Mouse (Mus musculus): ENCODE results near the gene Dtx3.
"Not testable (repeated sequence)": the region's sequence is repeated elsewhere in the genome, so short reads cannot be mapped to it uniquely, and the experiment has no call there.

Dtx3 gene

DNA sequence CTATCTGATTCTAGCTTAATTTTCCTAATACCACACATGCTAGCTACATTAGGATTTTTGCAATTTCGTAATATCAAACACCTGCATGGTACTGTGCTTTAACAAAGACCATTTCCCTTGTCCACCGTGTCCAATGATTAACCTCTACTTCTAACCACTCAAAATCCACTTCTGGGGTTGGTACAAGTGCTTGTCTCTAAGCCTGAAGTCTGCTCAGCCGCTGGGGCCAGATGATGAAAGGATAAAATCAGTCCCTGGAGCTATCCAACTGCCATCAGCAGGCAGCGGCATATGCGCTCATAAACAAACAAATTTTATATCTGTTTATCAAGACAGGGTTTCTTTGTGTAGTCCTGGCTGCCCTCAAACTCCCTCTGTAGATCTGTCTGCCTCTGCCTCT lies 9.1 kb upstream of the Dtx3 start:
- DNase-seq (ENCODE audit: low spot score in 2 of 2) = no peak

DNA sequence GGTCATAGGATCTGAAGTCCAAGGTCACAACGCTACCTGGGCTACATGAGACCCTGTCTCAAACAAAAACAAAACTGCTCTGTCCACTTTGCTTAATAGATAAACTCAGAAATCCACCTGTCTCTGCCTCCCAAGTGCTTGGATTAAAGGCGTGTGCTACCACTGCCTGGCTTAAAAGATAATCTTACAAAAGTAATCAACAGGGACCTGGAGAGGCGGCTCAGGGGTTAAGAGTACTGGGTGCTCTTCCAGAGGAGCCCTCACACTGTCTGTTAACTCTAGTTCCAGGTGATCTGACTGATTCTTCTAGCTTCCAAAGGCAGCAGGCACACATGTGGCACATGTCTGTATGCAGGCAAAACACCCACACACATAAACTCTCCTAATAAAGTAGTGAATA lies 7.6 kb upstream of the Dtx3 start:
- DNase-seq (ENCODE audit: low spot score in 2 of 2) = no peak

GRCm38 (mm10) chr10:127200279-127200678 lies 4.8 kb upstream of the Dtx3 start:
- no peak for DNase-seq (ENCODE audit: low spot score in 2 of 2)

- DNase-seq (ENCODE audit: low spot score in 2 of 2) = no peak
Measured at GRCm38 (mm10) chr10:127199474-127199873, 3.9 kb upstream of the Dtx3 start.

GRCm38 (mm10) chr10:127199068-127199467 lies 3.5 kb upstream of the Dtx3 start:
- no peak for DNase-seq (ENCODE audit: low spot score in 2 of 2)

DNA sequence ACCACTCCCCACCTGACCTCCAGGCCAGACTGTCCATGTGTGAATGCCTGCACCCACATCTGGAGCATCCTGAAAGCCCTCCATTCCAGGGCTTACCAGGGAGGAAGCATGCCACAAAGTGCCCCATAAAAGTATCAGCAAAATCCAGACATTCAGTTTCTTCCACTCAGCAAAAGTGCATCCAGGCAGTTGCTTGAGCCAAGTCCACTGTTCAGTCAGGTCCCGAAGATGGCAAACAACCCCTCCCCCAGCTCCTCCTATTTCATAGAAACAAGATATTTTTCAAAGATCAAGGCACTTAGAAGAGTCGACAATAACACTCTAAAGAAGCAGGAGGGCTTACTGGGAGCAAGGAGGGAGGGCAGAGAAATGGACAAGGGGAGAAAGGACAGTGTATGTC lies 3.0 kb upstream of the Dtx3 start:
- no peak for DNase-seq (ENCODE audit: low spot score in 2 of 2)

DNA sequence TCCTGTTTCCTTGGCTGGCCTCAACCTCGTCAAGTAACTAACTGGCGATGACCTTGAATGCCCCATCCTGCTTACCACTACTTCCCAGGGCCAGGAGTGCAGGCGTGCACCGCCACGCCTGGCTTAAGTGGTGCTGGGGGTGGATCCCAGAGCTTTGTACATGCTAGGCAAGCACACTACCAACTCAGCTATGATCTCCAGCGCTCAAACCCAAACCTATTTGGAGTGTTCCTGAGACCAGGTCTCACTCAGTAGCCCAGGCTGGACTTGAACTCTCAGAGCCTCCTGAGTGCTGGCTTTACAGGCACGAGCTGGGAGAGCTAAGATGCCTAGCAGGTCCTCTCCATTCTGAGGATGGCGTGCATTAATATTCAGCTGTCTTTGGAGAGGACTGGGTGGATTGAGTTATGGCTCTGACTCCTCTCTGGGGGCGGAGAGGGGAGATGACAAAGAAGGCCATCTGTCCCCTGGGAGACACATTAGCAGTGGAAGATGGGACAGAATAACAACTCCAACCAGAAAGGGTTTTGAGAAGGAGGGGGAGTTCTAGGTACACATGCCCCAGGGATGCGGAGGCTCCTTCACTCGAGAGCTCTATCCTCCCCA lies 2.1 kb upstream of the Dtx3 start:
- no peak for DNase-seq (ENCODE audit: low spot score in 2 of 2)

GRCm38 (mm10) chr10:127197104-127197503 lies 1.6 kb upstream of the Dtx3 start:
- no peak for DNase-seq (ENCODE audit: low spot score in 2 of 2)

DNA sequence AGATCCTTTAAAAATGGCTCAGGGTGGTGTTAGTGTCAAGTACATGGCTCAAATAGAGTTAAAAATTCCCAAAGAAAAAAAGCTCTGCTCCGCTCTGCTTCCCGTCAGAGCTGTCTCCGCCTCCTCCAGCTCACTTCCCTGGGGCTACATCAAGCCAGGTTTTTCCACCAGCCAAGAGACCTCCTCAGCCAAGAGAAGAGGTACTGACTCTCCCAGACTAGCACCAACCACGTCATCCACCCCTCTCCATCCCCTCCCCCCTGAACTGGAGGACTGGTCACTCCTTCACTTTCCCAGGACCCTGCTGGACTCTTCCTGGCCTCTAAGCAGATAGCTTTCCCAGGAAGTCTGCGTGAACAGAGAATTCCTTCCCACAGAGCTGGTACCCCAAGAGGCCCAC lies 864 bp upstream of the Dtx3 start:
- DNase-seq (ENCODE audit: low spot score in 2 of 2) = no peak

DNA sequence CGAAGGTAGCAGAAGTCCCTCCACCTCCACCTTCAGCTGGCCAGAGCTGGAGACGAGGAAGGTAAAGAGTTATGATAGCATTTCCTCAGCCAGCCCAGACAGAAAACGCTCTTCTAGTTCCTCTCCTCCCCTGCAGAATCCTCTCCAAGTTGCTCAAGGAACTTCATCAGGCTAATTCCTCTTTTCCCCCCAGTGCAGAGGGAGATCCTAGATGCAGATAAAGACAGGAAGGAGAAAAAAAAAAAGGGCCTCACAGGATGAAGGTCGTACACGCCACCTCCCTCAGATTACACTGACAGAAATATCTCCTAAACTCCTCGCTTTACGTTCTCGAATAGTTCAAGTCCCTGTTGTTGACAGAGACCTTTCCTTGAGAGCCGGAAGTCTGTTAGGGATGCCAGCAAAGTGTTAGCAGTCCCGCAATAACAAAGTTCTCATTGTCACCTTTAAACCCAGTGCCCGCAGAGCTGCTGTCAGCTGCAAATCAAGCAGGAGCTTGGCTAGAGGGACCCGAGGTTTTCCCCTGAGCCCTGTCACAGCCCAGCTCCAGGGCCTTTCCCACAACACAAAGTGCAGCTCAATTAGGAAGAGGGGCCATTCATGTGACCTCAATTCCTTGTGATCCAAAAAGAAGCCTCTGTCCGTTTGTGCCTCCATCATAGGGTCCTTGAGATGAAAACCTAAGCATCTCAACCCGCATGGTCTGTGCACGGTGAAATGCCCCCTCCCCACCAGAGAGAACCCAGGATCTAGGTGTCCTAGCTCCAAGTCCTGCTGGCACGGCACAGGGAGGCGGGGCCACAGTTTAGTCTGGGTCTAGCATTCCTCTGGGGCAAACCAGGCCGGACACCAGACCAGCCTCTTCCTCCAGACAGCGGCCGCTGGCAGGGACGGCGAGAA lies 850 bp downstream of the Dtx3 start:
- no peak for DNase-seq (ENCODE audit: low spot score in 2 of 2)

DNA sequence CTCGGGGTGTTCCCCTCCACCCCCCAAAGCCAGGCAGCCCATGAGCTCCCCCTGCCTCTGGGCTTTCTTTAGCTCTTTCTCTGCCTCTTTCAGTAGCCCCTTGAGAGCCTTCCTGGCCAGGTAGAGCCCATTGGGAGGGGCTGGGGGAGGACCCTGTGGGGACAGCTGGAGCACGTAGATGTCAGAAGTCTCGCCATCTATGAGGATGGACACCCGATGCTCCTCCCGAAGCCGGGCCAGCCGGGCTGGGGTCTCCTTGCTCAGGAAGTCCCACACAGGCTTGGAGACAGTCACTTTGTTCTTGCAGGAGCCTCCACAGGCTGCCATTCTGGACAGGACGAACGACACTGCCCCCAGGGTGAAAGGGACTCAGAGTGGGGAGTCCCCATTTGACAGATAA lies 2.5 kb downstream of the Dtx3 start:
- DNase-seq (ENCODE audit: low spot score in 2 of 2) = no peak

DNA sequence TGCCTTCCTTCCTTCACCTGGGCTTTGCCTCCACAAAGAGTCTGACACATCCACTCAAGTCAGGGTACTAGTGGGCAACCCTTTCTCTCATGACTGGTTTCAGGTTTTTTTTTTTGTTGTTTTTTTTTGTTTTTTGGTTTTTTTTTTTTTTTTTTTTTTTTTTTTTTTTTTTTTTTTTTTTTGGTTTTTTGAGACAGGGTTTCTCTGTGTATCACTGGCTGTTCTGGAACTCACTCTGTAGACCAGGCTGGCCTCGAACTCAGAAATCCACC lies 3.5 kb downstream of the Dtx3 start:
- DNase-seq (ENCODE audit: low spot score in 2 of 2) = not testable (repeated sequence)

DNA sequence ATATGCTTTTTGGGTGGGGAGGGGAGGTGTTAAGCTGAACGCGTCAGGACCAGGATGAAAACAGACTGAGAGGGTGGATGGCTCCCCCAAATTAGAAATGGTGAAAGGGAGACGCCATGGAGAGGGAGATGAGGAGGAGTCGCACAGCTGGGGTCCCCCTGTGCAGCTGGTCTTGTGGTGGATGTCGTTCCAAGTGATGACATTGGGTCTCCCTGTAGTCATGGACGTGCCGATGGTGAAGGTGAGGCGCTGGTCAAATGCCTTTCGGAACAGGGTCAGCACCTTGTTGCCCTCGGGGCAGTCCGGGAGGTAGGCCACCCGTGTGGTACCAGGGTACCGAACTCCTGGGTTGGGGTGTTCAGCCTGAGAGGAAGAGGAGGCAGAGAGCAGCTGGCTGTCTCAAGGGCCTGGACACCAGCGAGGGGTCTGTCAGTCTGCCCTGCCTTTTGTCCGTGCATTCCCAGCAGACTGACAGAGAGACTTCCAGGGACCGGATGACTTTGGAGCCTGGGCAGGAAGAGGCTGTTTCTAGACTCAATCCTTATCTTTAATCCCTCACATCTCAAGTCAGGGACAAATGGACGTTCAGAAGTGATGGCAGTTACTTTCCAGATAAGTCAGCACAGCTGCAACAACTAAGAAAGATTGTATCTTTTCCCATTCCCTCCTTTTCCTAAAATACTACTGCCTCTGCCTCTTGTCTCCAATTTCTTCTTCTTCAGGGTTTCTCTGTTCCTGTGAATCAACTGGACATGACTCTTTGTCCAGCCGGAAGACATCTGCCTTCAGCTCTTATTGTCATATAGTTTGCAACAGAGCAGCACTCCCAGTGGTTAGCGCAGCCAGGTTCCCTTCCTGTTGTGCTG lies 4.1 kb downstream of the Dtx3 start:
- DNase-seq (ENCODE audit: low spot score in 2 of 2) = no peak

DNA sequence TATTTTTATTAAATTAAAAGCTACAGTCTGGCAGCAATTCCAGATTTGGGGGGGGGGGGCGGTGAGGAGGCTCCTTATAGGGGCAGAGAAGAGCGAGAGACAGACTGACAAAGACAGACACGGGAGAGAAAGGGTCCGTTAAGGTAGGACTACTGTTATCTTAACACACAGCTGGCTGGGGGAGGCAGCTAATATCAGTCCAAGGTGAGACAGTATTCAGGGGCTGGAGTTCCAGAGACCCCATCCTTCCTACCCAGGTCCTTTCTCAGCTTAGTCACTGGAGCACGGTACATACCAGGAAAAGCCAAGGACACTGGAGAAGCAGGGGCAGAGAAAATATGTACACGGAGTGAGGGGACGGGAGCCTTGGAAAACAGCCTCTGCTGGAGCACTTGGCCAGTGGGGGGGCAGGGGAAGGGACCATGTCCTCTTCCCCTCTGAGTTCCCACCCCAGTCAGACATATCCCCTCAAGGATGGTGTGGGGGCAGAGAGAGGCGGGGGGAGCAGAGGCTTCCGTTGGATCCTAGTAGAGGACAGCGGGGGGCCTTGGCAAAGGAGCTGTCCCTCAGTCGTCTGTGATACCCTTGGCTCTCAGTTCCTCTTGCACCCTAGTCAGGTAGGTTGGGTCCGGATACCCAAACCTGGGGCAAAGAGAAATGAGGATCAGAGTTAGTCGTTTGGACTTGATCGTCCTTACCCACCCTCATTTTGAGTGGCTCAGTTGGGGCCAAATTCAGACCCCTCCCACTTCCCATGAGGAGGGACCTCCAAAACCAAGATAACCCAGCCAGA lies 4.9 kb downstream of the Dtx3 start:
- no peak for DNase-seq (ENCODE audit: low spot score in 2 of 2)

DNA sequence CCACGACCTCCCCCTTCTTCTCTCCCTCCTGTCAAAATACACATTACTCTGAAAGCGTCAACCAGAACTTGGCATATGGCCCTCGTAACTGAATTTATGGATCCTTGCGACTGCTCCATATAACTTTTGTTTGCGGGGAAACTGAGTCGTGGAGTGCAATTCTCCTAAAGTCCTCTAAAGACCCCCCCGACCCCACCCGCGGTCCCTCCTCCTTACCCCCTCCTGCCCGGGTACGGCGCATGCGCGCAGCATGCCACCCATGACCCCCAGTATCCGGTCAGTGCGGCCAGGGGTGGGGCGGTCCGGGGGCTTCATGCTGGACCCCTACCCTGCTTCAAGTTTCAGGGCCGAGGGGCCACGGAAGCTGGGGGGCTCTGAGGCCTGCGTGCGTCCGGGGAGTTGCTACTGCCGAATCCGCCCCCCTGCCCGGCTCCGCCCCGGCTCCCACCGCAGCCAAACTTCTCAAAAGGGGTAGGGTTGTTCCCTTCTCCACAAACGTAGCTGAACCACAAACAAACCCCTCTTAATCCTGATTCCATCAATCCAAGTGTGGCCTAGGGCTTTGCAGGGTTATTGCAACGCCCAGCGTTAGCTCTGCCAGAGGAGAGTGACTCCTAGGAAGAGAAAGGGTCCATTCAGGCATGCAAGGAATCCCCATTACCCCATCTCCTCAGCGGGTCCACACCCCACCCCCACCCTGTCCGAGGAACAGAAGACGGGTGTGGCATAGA lies 5.7 kb downstream of the Dtx3 start, which contains the start of gene Arhgef25:
TSS of gene Arhgef25 (minus strand) at position 433 of the 731 bp plus-strand sequence.
- no peak for DNase-seq (ENCODE audit: low spot score in 2 of 2)

DNA sequence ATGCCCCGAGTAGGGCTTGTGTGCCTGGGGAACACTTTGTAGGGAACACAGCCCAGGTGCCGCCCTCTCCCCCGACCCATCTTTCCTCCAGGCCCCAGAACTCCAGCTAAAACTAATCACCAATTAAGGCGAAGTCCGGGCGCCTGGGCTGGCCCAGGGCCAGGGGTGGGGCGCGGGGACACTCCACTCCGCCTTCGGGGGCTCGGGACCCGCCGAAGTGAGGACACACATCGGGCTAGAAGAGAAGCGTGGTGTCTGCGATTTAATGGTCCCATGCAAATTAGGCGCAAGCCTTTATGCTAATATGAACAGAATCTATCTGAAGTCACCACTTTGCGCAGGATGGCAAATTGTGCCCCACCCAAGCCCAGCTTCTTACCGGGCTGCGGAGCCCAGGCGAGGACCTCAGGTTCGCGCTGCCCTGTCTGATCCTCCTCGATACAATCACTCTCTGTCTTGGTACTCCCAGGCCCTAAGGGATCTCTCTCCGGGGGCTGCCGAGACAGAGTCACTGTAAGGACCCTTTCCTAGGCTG lies 6.3 kb downstream of the Dtx3 start:
- no peak for DNase-seq (ENCODE audit: low spot score in 2 of 2)

- no peak for DNase-seq (ENCODE audit: low spot score in 2 of 2)
Measured at GRCm38 (mm10) chr10:127188465-127189115, 6.9 kb downstream of the Dtx3 start.

- DNase-seq (ENCODE audit: low spot score in 2 of 2) = no peak
Measured at GRCm38 (mm10) chr10:127188079-127188453, 7.5 kb downstream of the Dtx3 start.

- DNase-seq (ENCODE audit: low spot score in 2 of 2) = no peak
Measured at GRCm38 (mm10) chr10:127187371-127188078, 8.0 kb downstream of the Dtx3 start.

- no peak for DNase-seq (ENCODE audit: low spot score in 2 of 2)
Measured at GRCm38 (mm10) chr10:127186451-127186850, 9.1 kb downstream of the Dtx3 start.
